Mouse (Mus musculus): Measurements from ENCODE around the gene S1pr5.

DNA sequence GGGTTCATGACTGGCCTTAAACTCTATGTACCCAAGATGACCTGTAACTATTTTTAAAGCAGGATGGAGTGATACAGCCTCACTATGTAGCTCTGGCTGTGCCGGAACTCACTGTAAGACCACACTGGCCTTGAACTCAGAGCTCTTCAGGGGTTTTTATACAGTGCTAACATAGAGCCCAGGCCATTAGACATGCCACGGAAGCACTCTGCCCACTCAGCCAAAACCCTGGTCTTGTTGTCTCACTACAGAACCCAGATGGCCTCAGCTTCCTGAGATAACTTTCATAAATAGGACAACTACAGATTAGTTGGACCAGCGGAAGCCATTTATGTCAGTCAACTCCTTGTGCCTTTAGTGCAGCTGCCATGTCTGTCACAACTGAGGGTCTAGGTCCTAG, 26.1 kb upstream of the S1pr5 start:
- TF ChIP-seq CTCF (conservative IDR thresholded peaks at IDR 0.05 in 1 of 2, IDR thresholded peaks at IDR 0.05 in 1 of 2; ENCODE audit: low read depth in 2 of 2, low read length in 2 of 2) (no peak), EP300 (IDR thresholded peaks at IDR 0.05; ENCODE audit: low read length) (no peak), POLR2A (IDR thresholded peaks at IDR 0.05; ENCODE audit: low read depth, low read length) (no peak), MXI1 (IDR thresholded peaks at IDR 0.05; ENCODE audit: low read depth, low read length) (no peak), UBTF (IDR thresholded peaks at IDR 0.05; ENCODE audit: low read depth, low read length) (no peak), ZC3H11A (IDR thresholded peaks at IDR 0.05; ENCODE audit: low read depth, low read length) (no peak), ZNF384 (IDR thresholded peaks at IDR 0.05; ENCODE audit: low read depth, low read length) (no peak), NRF1 (IDR thresholded peaks at IDR 0.05; ENCODE audit: low read depth, low read length) (no peak), MAX (IDR thresholded peaks at IDR 0.05; ENCODE audit: low read length) (no peak), ZKSCAN1 (IDR thresholded peaks at IDR 0.05; ENCODE audit: borderline replicate concordance, low read depth, low read length) (no peak), ZMIZ1 (IDR thresholded peaks at IDR 0.05; ENCODE audit: low read depth, low read length) (no peak)

Measured in CH12.LX (cell line).